Mouse (Mus musculus) brain, embryonic 14.5 days (tissue): Measurements from ENCODE around the gene Slc5a2.

Experiments
- CTCF ChIP-seq: fragments of 200-500 bp; IDR thresholded peaks from 2 replicates; pipeline ENCODE4 v1.5.1; 2012; ENCODE audit warnings: inconsistent platforms, mild to moderate bottlenecking, moderate library complexity, borderline replicate concordance; ENCODE audit not compliant: insufficient read depth, insufficient read length; ENCODE audit errors: extremely low read depth
- POLR2A ChIP-seq: fragments of 200-500 bp; IDR thresholded peaks from 2 replicates; pipeline ENCODE4 v1.6.1; 2012; ENCODE audit warnings: mild to moderate bottlenecking, inconsistent platforms, borderline replicate concordance; ENCODE audit not compliant: poor library complexity, insufficient read depth, insufficient read length, severe bottlenecking; ENCODE audit errors: extremely low read depth

GRCm38 (mm10) chr7:128302151-128302550 is 36.7 kb downstream of the Slc5a2 start:
- no peak for TF ChIP-seq CTCF
- no peak for TF ChIP-seq POLR2A
